Mouse (Mus musculus) stomach, postnatal 0 days (tissue): ENCODE measurements at regions not wholly inside any gene's neighbourhood (a gene's known extent, or its start where the extent isn't known, plus 50 kb on each side); places are given as distances from the start of the nearest gene placed in this dataset.

ENCODE experiments used
- ATAC-seq: fragments of 200-750 bp; cut with Nextera tagmentation; 2 replicates; pipeline ENCODE4 v1.8.0; 2017; ENCODE audit not compliant: low FRiP score, low TSS enrichment
- DNase-seq: peaks from one replicate; pipeline ENCODE4 v3.0.0-alpha.2; 2016; ENCODE audit warnings: low spot score
- H3K27ac ChIP-seq: fragments of 300-500 bp; sonication (generic); replicated peaks from 2 replicates; pipeline ENCODE4 v1.5.1; 2014; ENCODE audit warnings: mild to moderate bottlenecking, control low read depth
- H3K27me3 ChIP-seq: fragments of 300-500 bp; sonication (generic); 2 replicates; pipeline ENCODE4 v1.6.1; 2014; ENCODE audit warnings: low read length; ENCODE audit not compliant: control insufficient read depth, insufficient read depth
- H3K36me3 ChIP-seq: fragments of 300-500 bp; sonication (generic); 2 replicates; pipeline ENCODE4 v1.6.1; 2014; ENCODE audit warnings: low read length, mixed read lengths; ENCODE audit not compliant: control insufficient read depth, insufficient read depth
- H3K4me1 ChIP-seq: fragments of 300-500 bp; sonication (generic); replicated peaks from 2 replicates; pipeline ENCODE4 v1.6.1; 2014; ENCODE audit warnings: antibody characterized with exemption; ENCODE audit not compliant: control insufficient read depth, insufficient read depth
- H3K4me2 ChIP-seq: fragments of 300-500 bp; sonication (generic); replicated peaks from 2 replicates; pipeline ENCODE4 v1.6.1; 2014; ENCODE audit warnings: low read depth, mild to moderate bottlenecking, control low read depth, moderate library complexity
- H3K4me3 ChIP-seq: fragments of 300-500 bp; sonication (generic); 2 replicates; pipeline ENCODE4 v1.5.1; 2014; ENCODE audit warnings: low read depth, low read length, control low read depth
- H3K9ac ChIP-seq: fragments of 300-500 bp; sonication (generic); 2 replicates; pipeline ENCODE4 v1.6.1; 2014; ENCODE audit warnings: mild to moderate bottlenecking, low read length, control low read depth, mixed read lengths
- H3K9me3 ChIP-seq: fragments of 300-500 bp; sonication (generic); 2 replicates; pipeline ENCODE4 v1.6.1; 2016; ENCODE audit warnings: low read length; ENCODE audit not compliant: control insufficient read depth
- CTCF ChIP-seq: IDR thresholded peaks from 2 replicates; pipeline ENCODE4 v1.5.1; 2016; ENCODE audit warnings: antibody characterized with exemption, low read depth, mild to moderate bottlenecking, moderate library complexity
- EP300 ChIP-seq: optimal IDR thresholded peaks from 2 replicates; pipeline ENCODE3; 2016; ENCODE audit warnings: antibody characterized with exemption
- WGBS: fragments of 180-500 bp; shearing (Covaris S2); extraction: QIAGEN DNeasy Blood & Tissue Kit; methylation state at CpG from one replicate; pipeline ENCODE4 v1.1.7; 2014; 5-methylcytosine and 5-hydroxymethylcytosine counted together

GRCm38 (mm10) chr9:93777784-93778402 lies 760.0 kb downstream of the 1190002N15Rik start:
- Histone ChIP-seq H3K9ac (no peak overlapping the region), H3K4me3 (no peak overlapping the region), H3K27me3 (no peaks in the 10 kb centered on the region), H3K4me2 (no peak overlapping the region), H3K4me1 (no peaks in the 10 kb centered on the region), H3K36me3 (no peaks in the 10 kb centered on the region), H3K27ac (no peak overlapping the region), H3K9me3 (no peaks in the 10 kb centered on the region)
- DNase-seq (no peak), ATAC-seq (no peak)
- TF ChIP-seq EP300, result no peak
- TF ChIP-seq CTCF, result peak; percentile 25
- 59% methylated on average over 2 of the region's 2 CpGs for WGBS
